Mouse (Mus musculus): ENCODE data around the gene Arcn1. TPM values are rescaled to one million over a fixed set of nuclear protein-coding genes. Genes with fewer than 3 reads are reported as not detected.
A peak's percentile ranks its signal among the peaks of the same experiment; 100 is the strongest.

Gene Arcn1
- polyA plus RNA-seq, 1 experiment from 2014 or later = 191 TPM

- H3K4me3 ChIP-seq (ENCODE audit: low read depth, low read length) = no peak overlapping the region
- no peak overlapping the region for H3K4me2 ChIP-seq
- DNase-seq (ENCODE audit: low spot score, missing footprints) (no peak), ATAC-seq (ENCODE audit: low FRiP score) (no peak)
- peaks cover 20% of the 10 kb centered on the region for H3K4me1 ChIP-seq (ENCODE audit: control insufficient read depth, insufficient read depth, low read length)
- no peaks in the 10 kb centered on the region for H3K27me3 ChIP-seq (ENCODE audit: control insufficient read depth, insufficient read depth, low read length)
- 85% methylated on average over 10 of the region's 10 CpGs for WGBS
- H3K36me3 ChIP-seq (ENCODE audit: control insufficient read depth, insufficient read depth, low read length) = peaks cover 17% of the 10 kb centered on the region
- H3K9ac ChIP-seq (ENCODE audit: low read length) = no peak overlapping the region
- H3K27ac ChIP-seq (ENCODE audit: low read depth, low read length) = no peak overlapping the region
- H3K9me3 ChIP-seq (ENCODE audit: control insufficient read depth, low read length) = no peaks in the 10 kb centered on the region
These were observed 49.8 kb downstream of the Arcn1 start for GRCm38 (mm10) chr9:44717822-44718242.

DNA sequence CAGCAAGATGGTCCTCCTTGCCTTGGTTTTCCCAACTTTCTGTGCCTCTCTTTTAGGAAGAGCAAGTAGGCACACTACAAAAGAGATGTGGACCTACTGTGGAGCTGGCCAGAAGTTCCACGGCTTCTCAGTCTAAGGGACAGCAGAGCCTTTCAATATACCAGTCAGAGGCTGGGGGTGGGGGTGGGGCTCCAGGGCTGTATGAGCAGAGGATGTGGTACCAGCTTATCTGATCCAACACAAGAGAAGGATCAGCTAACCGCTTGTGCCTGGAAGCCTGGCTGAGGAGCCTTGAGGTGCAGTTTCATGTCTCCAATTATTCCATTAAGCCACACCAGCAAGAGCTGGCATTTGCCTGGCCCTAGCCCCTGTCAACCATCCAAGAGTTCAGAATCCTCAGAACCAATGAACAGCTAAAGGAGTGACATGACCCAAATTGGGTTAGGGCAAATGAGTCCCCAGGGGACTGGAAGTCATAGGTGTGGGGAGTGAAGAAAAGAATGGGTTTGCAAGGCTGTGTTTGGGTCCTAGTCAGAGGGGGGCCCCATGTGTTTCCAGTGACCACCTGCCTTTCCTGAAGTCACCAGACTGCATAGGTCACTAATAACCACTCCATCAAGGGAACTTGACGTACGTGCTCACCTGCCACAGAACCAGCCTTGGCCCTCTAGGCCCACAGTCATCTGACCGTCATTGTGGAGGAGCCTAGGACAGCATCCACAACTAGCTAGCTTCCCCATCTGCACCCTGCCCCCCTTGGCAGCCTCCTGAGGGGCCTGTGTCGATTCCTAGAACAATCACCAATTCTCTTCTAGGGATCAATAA lies 50.4 kb downstream of the Arcn1 start:
- WGBS = 87% methylated on average over 6 of the region's 6 CpGs
- Histone ChIP-seq H3K4me1 (ENCODE audit: control insufficient read depth, insufficient read depth, low read length) (peaks cover 20% of the 10 kb centered on the region), H3K36me3 (ENCODE audit: control insufficient read depth, insufficient read depth, low read length) (peaks cover 17% of the 10 kb centered on the region), H3K27me3 (ENCODE audit: control insufficient read depth, insufficient read depth, low read length) (no peaks in the 10 kb centered on the region), H3K4me3 (ENCODE audit: low read depth, low read length) (no peak overlapping the region), H3K9ac (ENCODE audit: low read length) (no peak overlapping the region), H3K27ac (ENCODE audit: low read depth, low read length) (no peak overlapping the region), H3K4me2 (no peak overlapping the region), H3K9me3 (ENCODE audit: control insufficient read depth, low read length) (no peaks in the 10 kb centered on the region)
- no peak for ATAC-seq (ENCODE audit: low FRiP score)
- no peak for DNase-seq (ENCODE audit: low spot score, missing footprints)

DNA sequence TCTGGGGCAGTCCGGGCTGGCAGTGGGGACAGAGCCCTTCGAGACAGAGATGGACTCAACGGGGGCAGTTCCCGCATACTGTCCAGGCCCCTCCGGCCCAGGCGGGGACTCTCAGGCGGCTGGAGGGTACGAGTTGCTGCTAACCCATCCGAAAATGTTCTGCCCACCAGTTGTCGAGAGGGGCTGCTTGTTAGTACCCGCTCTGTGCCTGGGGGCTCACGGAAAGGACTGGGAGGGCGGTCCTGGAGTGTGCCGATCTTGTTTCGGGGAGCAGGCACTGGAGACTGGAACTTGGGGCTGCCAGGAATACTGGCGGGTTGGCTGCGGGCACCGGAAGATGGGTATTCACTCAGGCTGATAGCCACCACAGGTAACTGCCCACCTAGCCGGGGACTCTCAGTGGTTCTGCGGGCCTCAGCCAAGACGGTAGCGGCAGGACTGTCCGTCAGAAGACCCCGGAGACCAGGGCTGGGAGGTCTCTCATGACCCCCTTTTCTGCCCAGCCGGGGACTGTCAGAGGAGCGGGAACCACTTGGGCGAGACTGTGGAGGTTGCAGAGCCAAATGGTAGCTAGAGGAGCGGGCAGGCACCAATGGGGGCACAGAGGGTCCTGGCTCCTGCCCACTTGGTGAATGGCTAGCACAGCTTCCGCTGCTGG lies 51.8 kb downstream of the Arcn1 start:
- H3K4me1 ChIP-seq (ENCODE audit: control insufficient read depth, insufficient read depth, low read length) = peaks cover 16% of the 10 kb centered on the region
- H3K9ac ChIP-seq (ENCODE audit: low read length) = no peak overlapping the region
- no peak overlapping the region for H3K27ac ChIP-seq (ENCODE audit: low read depth, low read length)
- no peak overlapping the region for H3K4me2 ChIP-seq
- DNase-seq (ENCODE audit: low spot score, missing footprints) (no peak), ATAC-seq (ENCODE audit: low FRiP score) (no peak)
- 93% methylated on average over 29 of the region's 29 CpGs for WGBS
- no peaks in the 10 kb centered on the region for H3K9me3 ChIP-seq (ENCODE audit: control insufficient read depth, low read length)
- H3K4me3 ChIP-seq (ENCODE audit: low read depth, low read length) = no peak overlapping the region
- H3K27me3 ChIP-seq (ENCODE audit: control insufficient read depth, insufficient read depth, low read length) = no peaks in the 10 kb centered on the region
- H3K36me3 ChIP-seq (ENCODE audit: control insufficient read depth, insufficient read depth, low read length) = peaks cover 20% of the 10 kb centered on the region

DNA sequence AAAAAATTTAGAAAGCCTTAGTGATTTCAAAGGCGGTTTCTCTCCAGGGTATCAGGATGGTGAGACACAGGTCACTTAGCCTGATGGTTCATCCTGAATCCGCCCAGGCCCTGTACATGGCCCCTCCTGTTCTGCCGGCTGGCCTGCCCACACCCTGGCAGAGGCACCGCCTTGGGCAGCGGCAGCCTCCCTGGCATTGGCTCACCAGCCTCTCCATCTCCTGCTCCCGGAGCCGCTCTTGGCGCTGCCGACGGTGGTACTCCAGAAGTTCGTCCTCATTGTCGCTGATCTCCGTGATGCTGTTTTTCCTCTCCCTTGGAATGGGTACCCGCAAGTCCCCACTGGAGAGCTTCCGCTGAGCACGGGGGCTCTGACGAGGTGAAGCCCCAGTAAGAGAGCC lies 52.5 kb downstream of the Arcn1 start:
- ATAC-seq (ENCODE audit: low FRiP score) (no peak), DNase-seq (ENCODE audit: low spot score, missing footprints) (no peak)
- WGBS = 92% methylated on average over 17 of the region's 17 CpGs
- peaks cover 23% of the 10 kb centered on the region for H3K36me3 ChIP-seq (ENCODE audit: control insufficient read depth, insufficient read depth, low read length)
- H3K27ac ChIP-seq (ENCODE audit: low read depth, low read length) = no peak overlapping the region
- H3K9ac ChIP-seq (ENCODE audit: low read length) = no peak overlapping the region
- H3K4me3 ChIP-seq (ENCODE audit: low read depth, low read length) = no peak overlapping the region
- H3K4me1 ChIP-seq (ENCODE audit: control insufficient read depth, insufficient read depth, low read length) = peaks cover 10% of the 10 kb centered on the region
- no peak overlapping the region for H3K4me2 ChIP-seq
- no peaks in the 10 kb centered on the region for H3K27me3 ChIP-seq (ENCODE audit: control insufficient read depth, insufficient read depth, low read length)
- no peaks in the 10 kb centered on the region for H3K9me3 ChIP-seq (ENCODE audit: control insufficient read depth, low read length)

DNA sequence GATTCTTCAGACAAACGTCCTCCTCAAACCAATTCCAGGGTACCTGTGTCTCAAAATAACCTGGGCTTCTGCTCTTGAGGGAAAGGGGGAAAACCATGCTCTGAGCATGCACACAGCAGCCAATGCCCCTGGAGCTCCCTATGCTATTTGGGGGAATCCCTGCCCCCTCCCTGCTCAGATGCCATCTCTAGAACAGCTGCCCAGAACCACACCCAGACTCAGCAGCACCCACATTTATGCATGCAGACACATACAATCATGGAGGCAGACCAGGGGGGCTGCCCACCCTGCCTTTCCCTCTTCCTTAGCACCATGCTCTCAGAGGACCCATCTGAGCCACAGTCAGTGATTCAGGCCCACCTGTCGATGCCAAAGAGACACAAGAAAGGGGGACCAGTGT lies 54.1 kb downstream of the Arcn1 start:
- Histone ChIP-seq H3K4me3 (ENCODE audit: low read depth, low read length) (no peak overlapping the region), H3K9ac (ENCODE audit: low read length) (no peak overlapping the region), H3K27me3 (ENCODE audit: control insufficient read depth, insufficient read depth, low read length) (no peaks in the 10 kb centered on the region), H3K27ac (ENCODE audit: low read depth, low read length) (no peak overlapping the region), H3K4me2 (no peak overlapping the region), H3K4me1 (ENCODE audit: control insufficient read depth, insufficient read depth, low read length) (peaks cover 7% of the 10 kb centered on the region), H3K9me3 (ENCODE audit: control insufficient read depth, low read length) (no peaks in the 10 kb centered on the region), H3K36me3 (ENCODE audit: control insufficient read depth, insufficient read depth, low read length) (peaks cover 23% of the 10 kb centered on the region)
- DNase-seq (ENCODE audit: low spot score, missing footprints) = no peak
- 58% methylated on average over 2 of the region's 2 CpGs for whole genome bisulfite sequencing
- ATAC-seq (ENCODE audit: low FRiP score) = no peak

- H3K27ac ChIP-seq (ENCODE audit: low read depth, low read length) = no peak overlapping the region
These were observed 54.6 kb downstream of the Arcn1 start for GRCm38 (mm10) chr9:44713080-44713479.

DNA sequence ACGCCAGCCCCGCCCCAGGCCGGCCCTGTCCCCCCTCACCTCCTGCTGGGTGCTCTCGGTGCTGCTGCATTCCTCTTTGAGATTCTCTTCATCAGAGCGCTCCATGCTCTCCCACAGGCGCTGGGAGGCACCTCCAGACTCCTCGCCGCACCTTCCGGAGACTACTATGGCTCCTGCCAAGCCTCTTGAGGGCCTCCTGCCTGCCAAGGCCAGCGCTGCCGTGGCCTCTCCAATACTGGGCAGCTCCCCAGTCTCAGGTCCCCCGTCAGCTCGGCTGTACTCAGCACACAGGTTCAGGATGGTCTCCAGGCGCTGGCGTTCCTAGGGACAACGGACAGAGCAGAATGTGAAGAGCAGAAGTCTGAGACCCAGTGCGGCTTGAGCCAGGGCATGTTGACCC lies 56.0 kb downstream of the Arcn1 start:
- Histone ChIP-seq H3K27ac (ENCODE audit: low read depth, low read length) (no peak overlapping the region), H3K9ac (ENCODE audit: low read length) (no peak overlapping the region), H3K4me3 (ENCODE audit: low read depth, low read length) (no peak overlapping the region), H3K36me3 (ENCODE audit: control insufficient read depth, insufficient read depth, low read length) (peaks cover 25% of the 10 kb centered on the region), H3K9me3 (ENCODE audit: control insufficient read depth, low read length) (no peaks in the 10 kb centered on the region), H3K27me3 (ENCODE audit: control insufficient read depth, insufficient read depth, low read length) (peaks cover 5% of the 10 kb centered on the region), H3K4me1 (ENCODE audit: control insufficient read depth, insufficient read depth, low read length) (peaks cover 14% of the 10 kb centered on the region), H3K4me2 (no peak overlapping the region)
- DNase-seq (ENCODE audit: low spot score, missing footprints) = no peak
- ATAC-seq (ENCODE audit: low FRiP score) = no peak
- 68% methylated on average over 17 of the region's 17 CpGs for WGBS

More at GRCm38 (mm10) chr9:44713080-44713479, 54.6 kb downstream of the Arcn1 start:
- Histone ChIP-seq H3K9me3 (ENCODE audit: control insufficient read depth, low read length) (no peaks in the 10 kb centered on the region), H3K4me2 (no peak overlapping the region), H3K9ac (ENCODE audit: low read length) (no peak overlapping the region), H3K36me3 (ENCODE audit: control insufficient read depth, insufficient read depth, low read length) (peaks cover 23% of the 10 kb centered on the region), H3K27me3 (ENCODE audit: control insufficient read depth, insufficient read depth, low read length) (no peaks in the 10 kb centered on the region), H3K4me3 (ENCODE audit: low read depth, low read length) (no peak overlapping the region), H3K4me1 (ENCODE audit: control insufficient read depth, insufficient read depth, low read length) (peaks cover 12% of the 10 kb centered on the region)
- DNase-seq (ENCODE audit: low spot score, missing footprints) = no peak
- WGBS = 90% methylated on average over 6 of the region's 6 CpGs
- no peak for ATAC-seq (ENCODE audit: low FRiP score)

DNA sequence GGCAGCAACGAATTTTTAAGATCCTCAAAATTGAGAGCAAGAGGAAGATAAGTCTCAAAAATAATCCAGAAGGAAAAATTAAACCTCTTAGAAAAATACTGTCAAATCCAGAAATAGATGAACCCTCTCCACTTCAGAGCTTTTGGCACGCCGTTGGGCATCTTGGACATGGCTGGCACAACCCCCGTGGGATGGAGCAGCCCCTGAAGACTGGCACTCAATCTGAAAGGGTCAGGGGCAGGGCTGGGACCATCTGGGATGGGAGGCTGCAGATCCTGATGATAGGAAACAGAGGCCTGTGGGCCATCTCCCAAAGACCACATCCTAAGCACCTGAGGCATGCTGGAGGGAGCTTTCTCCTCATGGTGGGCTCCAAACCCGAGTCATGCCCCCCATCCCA lies 57.4 kb downstream of the Arcn1 start:
- Histone ChIP-seq H3K4me2 (no peak overlapping the region), H3K27ac (ENCODE audit: low read depth, low read length) (no peak overlapping the region), H3K9me3 (ENCODE audit: control insufficient read depth, low read length) (no peaks in the 10 kb centered on the region), H3K36me3 (ENCODE audit: control insufficient read depth, insufficient read depth, low read length) (peaks cover 13% of the 10 kb centered on the region), H3K27me3 (ENCODE audit: control insufficient read depth, insufficient read depth, low read length) (peaks cover 5% of the 10 kb centered on the region), H3K4me1 (ENCODE audit: control insufficient read depth, insufficient read depth, low read length) (peaks cover 14% of the 10 kb centered on the region), H3K4me3 (ENCODE audit: low read depth, low read length) (no peak overlapping the region), H3K9ac (ENCODE audit: low read length) (no peak overlapping the region)
- ATAC-seq (ENCODE audit: low FRiP score) (no peak), DNase-seq (ENCODE audit: low spot score, missing footprints) (no peak)
- 90% methylated on average over 5 of the region's 5 CpGs for WGBS

GRCm38 (mm10) chr9:44709600-44709999 lies 58.0 kb downstream of the Arcn1 start:
- Histone ChIP-seq H3K36me3 (ENCODE audit: control insufficient read depth, insufficient read depth, low read length) (peaks cover 13% of the 10 kb centered on the region), H3K4me1 (ENCODE audit: control insufficient read depth, insufficient read depth, low read length) (peaks cover 14% of the 10 kb centered on the region), H3K9me3 (ENCODE audit: control insufficient read depth, low read length) (no peaks in the 10 kb centered on the region), H3K27me3 (ENCODE audit: control insufficient read depth, insufficient read depth, low read length) (peaks cover 5% of the 10 kb centered on the region), H3K4me2 (no peak overlapping the region), H3K9ac (ENCODE audit: low read length) (no peak overlapping the region), H3K27ac (ENCODE audit: low read depth, low read length) (no peak overlapping the region), H3K4me3 (ENCODE audit: low read depth, low read length) (no peak overlapping the region)
- ATAC-seq (ENCODE audit: low FRiP score) = no peak
- WGBS = 57% methylated on average over 2 of the region's 2 CpGs
- peak; percentile 92 for DNase-seq (ENCODE audit: low spot score, missing footprints)
